Mouse (Mus musculus): ENCODE results near the gene Unc13b. TPM values are rescaled to one million over a fixed set of nuclear protein-coding genes. Genes with fewer than 3 reads are reported as not detected.

The Unc13b gene
- polyA plus RNA-seq, 1 experiment = 0.42 TPM

- Histone ChIP-seq H3K4me2 (ENCODE audit: low read depth) (no peak overlapping the region), H3K79me2 (ENCODE audit: control insufficient read depth, insufficient read depth) (no peaks in the 10 kb centered on the region), H3K36me3 (ENCODE audit: control insufficient read depth, insufficient read depth) (no peaks in the 10 kb centered on the region), H3K4me3 (no peak overlapping the region), H3K27me3 (ENCODE audit: control insufficient read depth, insufficient read depth, insufficient read length) (peaks cover 7% of the 10 kb centered on the region), H3ac (ENCODE audit: control insufficient read depth, insufficient read length) (no peak overlapping the region)
- TF ChIP-seq TCF12 (IDR thresholded peaks at IDR 0.05; ENCODE audit: insufficient read depth, poor library complexity, severe bottlenecking) (no peak), POLR2AphosphoS2 (IDR thresholded peaks at IDR 0.05; ENCODE audit: insufficient read length, low read depth) (no peak), REST (IDR thresholded peaks at IDR 0.05; ENCODE audit: insufficient read depth, insufficient read length) (no peak), POLR2A (IDR thresholded peaks at IDR 0.05; ENCODE audit: insufficient read length, low read depth) (no peak), MAX (IDR thresholded peaks at IDR 0.05; ENCODE audit: low read depth) (no peak), USF1 (IDR thresholded peaks at IDR 0.05; ENCODE audit: low read depth) (no peak), CEBPB (IDR thresholded peaks at IDR 0.05; ENCODE audit: insufficient read depth, poor library complexity, severe bottlenecking) (no peak), MYOD1 (IDR thresholded peaks at IDR 0.05; ENCODE audit: control insufficient read depth in 1 of 3, insufficient read length in 2 of 3, low read depth in 2 of 3) (no peak), TCF3 (IDR thresholded peaks at IDR 0.05; ENCODE audit: insufficient read length, low read depth) (no peak), E2F4 (IDR thresholded peaks at IDR 0.05; ENCODE audit: insufficient read depth) (no peak), SRF (IDR thresholded peaks at IDR 0.05; ENCODE audit: control insufficient read depth, insufficient read length, low read depth) (no peak), MYOG (IDR thresholded peaks at IDR 0.05; ENCODE audit: control insufficient read depth in 1 of 3, insufficient read depth in 1 of 3, insufficient read length in 2 of 3, low read depth in 2 of 3) (no peak)
These were observed 123.9 kb downstream of the Unc13b start for GRCm38 (mm10) chr4:43182474-43183168.

- H3K36me3 ChIP-seq (ENCODE audit: control insufficient read depth, insufficient read depth) = no peaks in the 10 kb centered on the region
- H3ac ChIP-seq (ENCODE audit: control insufficient read depth, insufficient read length) = no peak overlapping the region
- no peaks in the 10 kb centered on the region for H3K79me2 ChIP-seq (ENCODE audit: control insufficient read depth, insufficient read depth)
- H3K27me3 ChIP-seq (ENCODE audit: control insufficient read depth, insufficient read depth, insufficient read length) = peaks cover 5% of the 10 kb centered on the region
- no peak for TF ChIP-seq TCF3 (IDR thresholded peaks at IDR 0.05; ENCODE audit: insufficient read length, low read depth)
- no peak for TF ChIP-seq POLR2A (IDR thresholded peaks at IDR 0.05; ENCODE audit: insufficient read length, low read depth)
- no peak for TF ChIP-seq SRF (IDR thresholded peaks at IDR 0.05; ENCODE audit: control insufficient read depth, insufficient read length, low read depth)
- no peak for TF ChIP-seq REST (IDR thresholded peaks at IDR 0.05; ENCODE audit: insufficient read depth, insufficient read length)
- TF ChIP-seq MYOG (IDR thresholded peaks at IDR 0.05; ENCODE audit: control insufficient read depth in 1 of 3, insufficient read depth in 1 of 3, insufficient read length in 2 of 3, low read depth in 2 of 3) = no peak
- no peak for TF ChIP-seq USF1 (IDR thresholded peaks at IDR 0.05; ENCODE audit: low read depth)
- no peak for TF ChIP-seq E2F4 (IDR thresholded peaks at IDR 0.05; ENCODE audit: insufficient read depth)
- TF ChIP-seq MAX (IDR thresholded peaks at IDR 0.05; ENCODE audit: low read depth) = no peak
- no peak for TF ChIP-seq POLR2AphosphoS2 (IDR thresholded peaks at IDR 0.05; ENCODE audit: insufficient read length, low read depth)
- TF ChIP-seq MYOD1 (IDR thresholded peaks at IDR 0.05; ENCODE audit: control insufficient read depth in 1 of 3, insufficient read length in 2 of 3, low read depth in 2 of 3) = no peak
- TF ChIP-seq TCF12 (IDR thresholded peaks at IDR 0.05; ENCODE audit: insufficient read depth, poor library complexity, severe bottlenecking) = no peak
- no peak for TF ChIP-seq CEBPB (IDR thresholded peaks at IDR 0.05; ENCODE audit: insufficient read depth, poor library complexity, severe bottlenecking)
- no peak overlapping the region for H3K4me2 ChIP-seq (ENCODE audit: low read depth)
- no peak overlapping the region for H3K4me3 ChIP-seq
These were observed 128.7 kb downstream of the Unc13b start for GRCm38 (mm10) chr4:43187439-43187838.

GRCm38 (mm10) chr4:43189381-43189780 is 130.6 kb downstream of the Unc13b start:
- TF ChIP-seq MAX (IDR thresholded peaks at IDR 0.05; ENCODE audit: low read depth) (no peak), TCF12 (IDR thresholded peaks at IDR 0.05; ENCODE audit: insufficient read depth, poor library complexity, severe bottlenecking) (no peak), SRF (IDR thresholded peaks at IDR 0.05; ENCODE audit: control insufficient read depth, insufficient read length, low read depth) (no peak), MYOD1 (IDR thresholded peaks at IDR 0.05; ENCODE audit: control insufficient read depth in 1 of 3, insufficient read length in 2 of 3, low read depth in 2 of 3) (no peak), POLR2AphosphoS2 (IDR thresholded peaks at IDR 0.05; ENCODE audit: insufficient read length, low read depth) (no peak), REST (IDR thresholded peaks at IDR 0.05; ENCODE audit: insufficient read depth, insufficient read length) (no peak), E2F4 (IDR thresholded peaks at IDR 0.05; ENCODE audit: insufficient read depth) (no peak), USF1 (IDR thresholded peaks at IDR 0.05; ENCODE audit: low read depth) (no peak), TCF3 (IDR thresholded peaks at IDR 0.05; ENCODE audit: insufficient read length, low read depth) (no peak), POLR2A (IDR thresholded peaks at IDR 0.05; ENCODE audit: insufficient read length, low read depth) (no peak)
- Histone ChIP-seq H3K4me2 (ENCODE audit: low read depth) (no peak overlapping the region), H3ac (ENCODE audit: control insufficient read depth, insufficient read length) (no peak overlapping the region), H3K79me2 (ENCODE audit: control insufficient read depth, insufficient read depth) (no peaks in the 10 kb centered on the region), H3K4me3 (no peak overlapping the region), H3K36me3 (ENCODE audit: control insufficient read depth, insufficient read depth) (no peaks in the 10 kb centered on the region), H3K27me3 (ENCODE audit: control insufficient read depth, insufficient read depth, insufficient read length) (peaks cover 5% of the 10 kb centered on the region)

- H3K4me3 ChIP-seq = no peak overlapping the region
- H3K79me2 ChIP-seq (ENCODE audit: control insufficient read depth, insufficient read depth) = no peaks in the 10 kb centered on the region
- no peak overlapping the region for H3ac ChIP-seq (ENCODE audit: control insufficient read depth, insufficient read length)
- H3K36me3 ChIP-seq (ENCODE audit: control insufficient read depth, insufficient read depth) = no peaks in the 10 kb centered on the region
- no peak overlapping the region for H3K4me2 ChIP-seq (ENCODE audit: low read depth)
- no peak for TF ChIP-seq POLR2A (IDR thresholded peaks at IDR 0.05; ENCODE audit: insufficient read length, low read depth)
- TF ChIP-seq SRF (IDR thresholded peaks at IDR 0.05; ENCODE audit: control insufficient read depth, insufficient read length, low read depth) = no peak
- TF ChIP-seq MYOD1 (IDR thresholded peaks at IDR 0.05; ENCODE audit: control insufficient read depth in 1 of 3, insufficient read length in 2 of 3, low read depth in 2 of 3) = no peak
- no peak for TF ChIP-seq CEBPB (IDR thresholded peaks at IDR 0.05; ENCODE audit: insufficient read depth, poor library complexity, severe bottlenecking)
- no peak for TF ChIP-seq E2F4 (IDR thresholded peaks at IDR 0.05; ENCODE audit: insufficient read depth)
- no peak for TF ChIP-seq TCF12 (IDR thresholded peaks at IDR 0.05; ENCODE audit: insufficient read depth, poor library complexity, severe bottlenecking)
- TF ChIP-seq MAX (IDR thresholded peaks at IDR 0.05; ENCODE audit: low read depth) = no peak
- TF ChIP-seq POLR2AphosphoS2 (IDR thresholded peaks at IDR 0.05; ENCODE audit: insufficient read length, low read depth) = no peak
- no peak for TF ChIP-seq USF1 (IDR thresholded peaks at IDR 0.05; ENCODE audit: low read depth)
- no peak for TF ChIP-seq TCF3 (IDR thresholded peaks at IDR 0.05; ENCODE audit: insufficient read length, low read depth)
- TF ChIP-seq MYOG (IDR thresholded peaks at IDR 0.05; ENCODE audit: control insufficient read depth in 1 of 3, insufficient read depth in 1 of 3, insufficient read length in 2 of 3, low read depth in 2 of 3) = no peak
- no peak for TF ChIP-seq REST (IDR thresholded peaks at IDR 0.05; ENCODE audit: insufficient read depth, insufficient read length)
- H3K27me3 ChIP-seq (ENCODE audit: control insufficient read depth, insufficient read depth, insufficient read length) = peaks cover 10% of the 10 kb centered on the region
These were observed 146.2 kb downstream of the Unc13b start for GRCm38 (mm10) chr4:43204946-43205345.
